Mouse (Mus musculus) naive thymus-derived CD4-positive, alpha-beta T cell, adult 2 months (primary cell): Measurements from ENCODE around the gene Vmn1r42.
"Not testable (repeated sequence)": the region's sequence is repeated elsewhere in the genome, so short reads cannot be mapped to it uniquely, and the experiment has no call there.

Experiments used
- DNase-seq: peaks from one replicate; pipeline ENCODE4 v3.0.0-alpha.2; 2011; ENCODE audit warnings: low read depth

Gene Vmn1r42

DNA sequence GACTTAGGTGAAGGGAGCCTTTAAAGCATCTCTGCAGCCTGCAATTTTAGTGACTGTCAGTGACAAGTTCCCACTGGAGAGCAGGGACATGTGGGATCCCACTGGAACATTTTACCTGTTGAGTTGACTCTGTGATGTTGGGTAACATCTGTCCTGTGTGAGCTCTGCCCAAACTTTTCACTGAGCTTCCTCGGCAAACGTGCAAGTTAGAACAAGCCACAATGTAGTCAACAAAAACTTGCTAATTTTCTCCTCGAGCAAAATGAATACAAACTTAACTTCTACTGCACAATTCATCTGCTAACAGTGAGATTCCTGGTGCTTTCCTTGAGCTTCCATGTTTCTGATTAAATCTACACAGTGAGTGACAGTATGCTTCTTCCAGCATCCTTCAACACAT, at the start of gene Vmn1r42, which contains the start of gene Vmn1r43:
Gene Vmn1r42 (minus strand): TSS at position 101 of the 400 bp plus-strand sequence.
Gene Vmn1r43 (minus strand): TSS at position 101 of the 400 bp plus-strand sequence.
- DNase-seq: not testable (repeated sequence)

DNA sequence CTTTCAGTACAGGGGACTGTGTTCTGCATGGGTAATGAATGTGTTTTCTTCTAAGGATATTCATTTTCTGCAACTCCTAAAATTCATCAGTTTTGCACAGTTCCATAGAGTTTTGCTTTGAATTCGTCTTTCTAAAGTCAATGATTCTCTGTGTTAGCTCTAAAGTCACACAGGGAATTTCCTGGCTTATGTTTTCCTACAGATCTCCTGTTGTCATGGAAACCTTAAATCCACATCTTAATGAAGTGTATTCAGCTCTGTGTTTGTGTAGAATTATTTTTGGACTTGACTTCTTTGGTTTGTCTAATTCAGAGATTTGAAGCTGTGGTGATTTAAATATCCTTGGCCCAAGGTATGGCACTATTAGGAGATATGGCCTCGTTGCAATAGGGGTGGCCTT, 7.6 kb upstream of the Vmn1r42 start:
- DNase-seq: no peak

DNA sequence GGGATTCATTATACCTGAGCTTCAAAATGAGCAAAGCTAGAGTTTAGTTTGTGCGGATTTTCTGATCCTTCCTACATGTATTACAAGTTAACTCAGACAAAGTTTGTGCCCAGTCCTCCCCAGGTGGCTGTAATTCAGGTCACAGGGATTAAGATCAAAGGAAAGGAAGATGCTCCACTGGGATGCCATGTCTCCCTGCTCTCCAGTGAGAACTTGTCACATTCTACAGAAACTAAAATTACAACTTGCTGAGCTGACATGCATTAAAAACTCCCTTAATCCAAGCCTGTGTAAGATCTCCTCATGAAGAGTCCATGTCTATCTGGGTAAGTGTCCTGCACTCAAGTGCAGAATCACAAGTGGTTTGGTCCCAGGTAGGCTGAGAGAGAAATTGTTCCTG, 7.1 kb upstream of the Vmn1r42 start, which contains the start of gene Vmn1r44:
Gene Vmn1r44 (plus strand): TSS at position 301 of the 400 bp plus-strand sequence.
- DNase-seq: no peak

DNA sequence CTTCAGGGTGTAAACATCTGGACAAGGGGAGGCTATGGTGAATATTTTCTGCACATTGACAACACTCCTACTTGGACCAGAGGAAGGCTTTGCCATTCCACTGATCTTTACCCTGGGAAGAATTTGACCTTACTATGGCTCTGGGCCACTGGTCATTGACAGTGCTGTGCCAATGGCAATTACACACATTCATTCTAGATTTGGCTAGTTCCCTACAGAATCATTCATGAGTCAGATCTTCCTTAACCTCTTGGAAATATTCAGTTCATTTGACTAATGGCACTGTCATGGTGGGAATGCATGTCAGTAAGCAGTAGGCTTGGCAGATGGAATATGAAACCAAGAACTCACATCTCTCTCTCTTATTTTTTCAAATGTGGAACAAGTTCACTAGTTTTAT, 4.7 kb upstream of the Vmn1r42 start:
- DNase-seq: no peak

DNA sequence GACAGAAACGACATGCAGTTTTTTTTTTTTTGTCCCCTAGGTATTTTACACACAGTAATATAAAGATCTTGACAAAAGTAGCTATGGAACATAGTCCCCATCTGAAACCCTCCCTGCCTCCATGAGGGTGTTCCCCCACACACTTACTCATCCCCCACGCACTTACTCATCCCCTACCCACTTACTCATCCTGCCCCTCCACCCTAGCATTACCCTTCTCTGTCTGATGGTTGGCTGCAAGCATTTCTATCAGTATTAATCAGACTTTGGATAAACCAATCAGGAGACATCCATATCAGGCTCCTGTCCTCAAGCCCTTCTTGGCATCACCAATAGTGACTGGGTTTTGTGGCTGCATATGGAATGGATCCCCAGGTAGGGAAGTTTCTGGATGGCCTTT, 750 bp upstream of the Vmn1r42 start:
- DNase-seq: no peak

DNA sequence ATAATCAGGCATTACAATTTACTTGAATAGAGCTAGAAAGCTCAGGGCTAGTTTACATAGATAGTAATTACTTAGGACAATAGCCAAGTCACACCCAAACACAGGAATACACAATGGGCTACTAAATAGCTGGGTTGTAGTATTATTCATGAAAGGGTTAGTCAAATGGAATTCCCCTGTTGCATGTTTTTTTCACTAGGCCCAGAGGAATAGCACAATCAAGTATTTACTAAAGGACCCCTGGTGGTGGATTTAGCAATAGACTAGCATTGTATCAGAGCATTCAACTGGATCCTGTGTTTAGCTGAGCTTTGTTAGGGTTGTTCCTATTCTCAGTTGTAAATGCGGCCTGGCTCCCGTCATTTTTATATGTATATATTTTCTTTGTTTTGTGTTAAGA, 8.2 kb downstream of the Vmn1r42 start:
- DNase-seq: no peak

DNA sequence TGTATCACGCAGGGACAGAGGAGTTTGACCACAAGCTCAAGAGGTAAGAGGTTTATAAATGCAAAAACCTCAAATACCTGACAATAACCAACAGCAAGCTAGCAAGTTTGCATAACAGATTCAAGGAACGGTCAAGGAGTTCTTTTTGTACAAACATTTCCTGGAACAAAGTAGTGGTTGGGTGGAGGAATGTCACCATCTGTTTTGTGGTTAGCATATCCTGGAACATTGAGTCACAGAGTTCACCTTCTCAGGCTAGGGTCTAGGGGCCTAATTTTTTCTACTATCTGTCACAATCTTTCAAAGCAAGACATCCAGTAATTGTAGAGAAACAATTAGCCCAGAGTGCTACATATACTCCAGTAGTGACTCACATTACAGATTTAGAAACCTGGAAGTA, 8.9 kb downstream of the Vmn1r42 start:
- no peak for DNase-seq

DNA sequence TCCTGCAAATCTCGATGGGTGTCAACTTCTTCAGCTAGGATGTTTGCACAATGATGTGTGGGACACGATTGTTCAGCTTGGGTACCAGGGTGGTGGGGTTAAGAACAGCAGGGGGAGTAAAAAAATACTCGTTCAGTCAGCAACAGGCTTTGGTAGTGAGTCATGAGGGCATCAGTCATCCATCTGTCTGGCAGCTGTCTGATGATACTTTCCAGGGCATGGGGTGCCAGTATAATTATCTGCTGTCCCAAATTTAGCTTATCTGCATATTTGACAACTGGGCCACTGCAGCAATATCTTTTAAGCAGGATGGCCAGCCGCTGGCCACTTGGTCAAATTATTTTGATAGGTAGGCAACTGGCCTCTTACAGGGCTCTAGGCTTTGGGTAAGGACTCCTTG, 12.4 kb downstream of the Vmn1r42 start:
- no peak for DNase-seq

DNA sequence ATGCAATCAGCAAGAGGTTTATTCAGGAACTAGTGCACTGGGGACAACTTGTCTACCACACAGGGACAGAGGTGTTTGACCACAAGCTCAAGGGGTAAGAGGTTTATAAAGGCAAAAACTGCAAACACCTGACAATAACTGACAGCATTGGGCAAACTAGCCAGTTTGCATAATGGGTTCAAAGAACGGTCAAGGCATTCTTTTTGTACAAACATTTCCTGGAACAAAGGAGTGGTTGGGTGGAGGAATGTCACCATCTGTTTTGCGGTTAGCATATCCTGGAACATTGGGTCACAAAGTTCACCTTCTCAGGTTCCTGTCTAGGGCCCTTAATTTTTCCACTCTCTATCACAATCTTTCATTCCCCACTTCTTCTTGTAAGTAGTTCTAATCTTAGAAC, 16.4 kb downstream of the Vmn1r42 start:
- DNase-seq: no peak

DNA sequence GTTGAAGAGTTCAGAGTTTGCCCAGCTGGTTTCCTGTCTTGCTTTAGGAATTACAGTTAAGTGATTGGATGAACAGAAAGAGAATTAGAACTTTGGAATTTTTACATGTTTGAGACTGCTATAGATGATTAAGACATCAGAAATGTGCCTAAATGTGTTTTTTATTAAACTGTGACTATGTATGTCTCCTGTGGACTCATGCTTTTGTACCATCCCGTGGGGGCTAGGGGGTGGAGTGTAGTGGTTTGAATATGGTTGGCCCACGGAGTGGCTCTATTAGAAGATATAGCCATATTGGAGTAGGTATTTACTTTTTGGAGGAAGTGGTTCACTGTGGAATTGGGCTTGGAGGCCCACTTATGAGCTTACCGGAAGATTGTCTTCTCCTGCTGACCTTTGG, 18.7 kb downstream of the Vmn1r42 start:
- no peak for DNase-seq
